Mouse (Mus musculus): Measurements from ENCODE around the gene Exoc6b.

- no peak for TF ChIP-seq CTCF (IDR thresholded peaks at IDR 0.05; ENCODE audit: extremely low read depth, insufficient read depth, low read length)
- no peak for TF ChIP-seq POLR2A (IDR thresholded peaks at IDR 0.05; ENCODE audit: extremely low read depth, insufficient read depth, low read length)
Measured at GRCm38 (mm10) chr6:85103321-85103720, 34.0 kb upstream of the Exoc6b start.

Measured in cortical plate, adult 2 months (tissue).